Mouse (Mus musculus) midbrain, embryonic 13.5 days (tissue): Measurements from ENCODE around the gene Syt7. TPM values are rescaled to one million over a fixed set of nuclear protein-coding genes. Genes with fewer than 3 reads are reported as not detected.

Source experiments
- ATAC-seq: fragments of 200-750 bp; cut with Nextera tagmentation; 2 replicates; pipeline ENCODE4 v1.8.0; 2017; ENCODE audit warnings: mild to moderate bottlenecking, moderate TSS enrichment, moderate library complexity
- H3K27ac ChIP-seq: fragments of 300-500 bp; sonication (generic); 2 replicates; pipeline ENCODE4 v1.5.1; 2015; ENCODE audit warnings: inconsistent platforms, mild to moderate bottlenecking, moderate library complexity
- H3K27me3 ChIP-seq: fragments of 300-500 bp; sonication (generic); 2 replicates; pipeline ENCODE4 v1.6.1; 2015; ENCODE audit warnings: mild to moderate bottlenecking, inconsistent platforms
- H3K36me3 ChIP-seq: fragments of 300-500 bp; sonication (generic); 2 replicates; pipeline ENCODE4 v1.6.1; 2015; ENCODE audit warnings: mild to moderate bottlenecking, inconsistent platforms
- H3K4me1 ChIP-seq: fragments of 300-500 bp; sonication (generic); replicated peaks from 2 replicates; pipeline ENCODE4 v1.6.1; 2015; ENCODE audit warnings: inconsistent platforms
- H3K4me2 ChIP-seq: fragments of 300-500 bp; sonication (generic); replicated peaks from 2 replicates; pipeline ENCODE4 v1.6.1; 2015; ENCODE audit warnings: moderate library complexity, mild to moderate bottlenecking, inconsistent platforms
- H3K4me3 ChIP-seq: fragments of 300-500 bp; sonication (generic); replicated peaks from 2 replicates; pipeline ENCODE4 v1.5.1; 2015; ENCODE audit warnings: mild to moderate bottlenecking, inconsistent platforms
- H3K9ac ChIP-seq: fragments of 300-500 bp; sonication (generic); replicated peaks from 2 replicates; pipeline ENCODE4 v1.6.1; 2015; ENCODE audit warnings: mild to moderate bottlenecking, inconsistent platforms
- H3K9me3 ChIP-seq: fragments of 300-500 bp; sonication (generic); 2 replicates; pipeline ENCODE4 v1.6.1; 2016; ENCODE audit warnings: mild to moderate bottlenecking, inconsistent platforms
- WGBS: fragments of 180-500 bp; shearing (Covaris S2); methylation state at CpG from one replicate; pipeline ENCODE4 v1.1.7; 2015; 5-methylcytosine and 5-hydroxymethylcytosine counted together
- polyA plus RNA-seq: library from polyadenylated mRNA; unstranded; fragments of >200 nt; fragmentation: Nextera tagmentation; extraction: Ambion mirVana; gene quantifications from 2 replicates; pipeline ENCODE4 v1.2.1, GENCODE M21; 2015

The Syt7 gene
- polyA plus RNA-seq, 1 experiment from 2014 or later = 8.8 TPM

- H3K9me3 ChIP-seq = no peaks in the 10 kb centered on the region
- peaks cover 23% of the 10 kb centered on the region; the same call in 1 of the 2 replicates for H3K27me3 ChIP-seq
- no peak overlapping the region for H3K27ac ChIP-seq
- WGBS = 14% methylated on average over 12 of the region's 12 CpGs
- peak overlapping the region; percentile 79 for H3K4me2 ChIP-seq
- no peak for ATAC-seq
- H3K36me3 ChIP-seq = no peaks in the 10 kb centered on the region
- H3K9ac ChIP-seq = peak overlapping the region; percentile 86
- peak overlapping the region; percentile 72 for H3K4me3 ChIP-seq
- H3K4me1 ChIP-seq = peaks cover 62% of the 10 kb centered on the region
These were observed 1.3 kb downstream of the Syt7 start for GRCm38 (mm10) chr19:10390099-10390680.

GRCm38 (mm10) chr19:10391028-10391427, 2.1 kb downstream of the Syt7 start:
- Histone ChIP-seq H3K27ac (no peak overlapping the region), H3K27me3 (peaks cover 23% of the 10 kb centered on the region; the same call in 1 of the 2 replicates), H3K36me3 (no peaks in the 10 kb centered on the region), H3K9ac (no peak overlapping the region), H3K4me1 (peaks cover 61% of the 10 kb centered on the region), H3K4me2 (peak overlapping the region; percentile 79), H3K9me3 (no peaks in the 10 kb centered on the region), H3K4me3 (peak overlapping the region; percentile 72; the same call in 1 of the 2 replicates)
- no peak for ATAC-seq
- WGBS = 77% methylated on average over 7 of the region's 7 CpGs

GRCm38 (mm10) chr19:10391995-10392394, 3.1 kb downstream of the Syt7 start:
- WGBS = 15% methylated on average over 3 of the region's 3 CpGs
- ATAC-seq = no peak

GRCm38 (mm10) chr19:10393471-10393870, 4.6 kb downstream of the Syt7 start:
- no peak overlapping the region; the same call in 1 of the 2 replicates for H3K9ac ChIP-seq
- H3K4me2 ChIP-seq = 0 out of 2 replicates have a peak overlapping the region, but pooled peaks have one; percentile 1
- peaks cover 75% of the 10 kb centered on the region for H3K4me1 ChIP-seq
- 92% methylated on average over 6 of the region's 6 CpGs for WGBS
- ATAC-seq = no peak
- H3K4me3 ChIP-seq = no peak overlapping the region
- H3K36me3 ChIP-seq = no peaks in the 10 kb centered on the region
- peaks cover 14% of the 10 kb centered on the region; the same call in 1 of the 2 replicates for H3K27me3 ChIP-seq
- H3K27ac ChIP-seq = no peak overlapping the region
- H3K9me3 ChIP-seq = no peaks in the 10 kb centered on the region

More at GRCm38 (mm10) chr19:10391995-10392394, 3.1 kb downstream of the Syt7 start:
- no peak overlapping the region for H3K4me2 ChIP-seq
- no peak overlapping the region for H3K27ac ChIP-seq
- peaks cover 21% of the 10 kb centered on the region; the same call in 1 of the 2 replicates for H3K27me3 ChIP-seq
- no peak overlapping the region for H3K9ac ChIP-seq
- no peaks in the 10 kb centered on the region for H3K36me3 ChIP-seq
- H3K4me3 ChIP-seq = no peak overlapping the region
- H3K9me3 ChIP-seq = no peaks in the 10 kb centered on the region
- peaks cover 61% of the 10 kb centered on the region for H3K4me1 ChIP-seq

GRCm38 (mm10) chr19:10393874-10394500, 5.1 kb downstream of the Syt7 start:
- WGBS = 76% methylated on average over 15 of the region's 15 CpGs
- Histone ChIP-seq H3K4me2 (0 out of 2 replicates have a peak overlapping the region, but pooled peaks have one; percentile 1), H3K27ac (peak overlapping the region; percentile 19; the same call in 1 of the 2 replicates), H3K9ac (no peak overlapping the region; the same call in 1 of the 2 replicates), H3K4me3 (no peak overlapping the region), H3K4me1 (peaks cover 75% of the 10 kb centered on the region), H3K9me3 (no peaks in the 10 kb centered on the region), H3K27me3 (peaks cover 14% of the 10 kb centered on the region; the same call in 1 of the 2 replicates), H3K36me3 (no peaks in the 10 kb centered on the region)
- no peak for ATAC-seq

- Histone ChIP-seq H3K27ac (peak overlapping the region; percentile 68), H3K4me1 (peaks cover 67% of the 10 kb centered on the region), H3K27me3 (peaks cover 9% of the 10 kb centered on the region; the same call in 1 of the 2 replicates), H3K9ac (0 out of 2 replicates have a peak overlapping the region, but pooled peaks have one; percentile 10), H3K4me2 (0 out of 2 replicates have a peak overlapping the region, but pooled peaks have one; percentile 2), H3K4me3 (no peak overlapping the region), H3K36me3 (no peaks in the 10 kb centered on the region), H3K9me3 (no peaks in the 10 kb centered on the region)
- peak; percentile 78 for ATAC-seq
- 7% methylated on average over 8 of the region's 8 CpGs for WGBS
These were observed 6.3 kb downstream of the Syt7 start for GRCm38 (mm10) chr19:10395174-10395573.

- Histone ChIP-seq H3K9me3 (no peaks in the 10 kb centered on the region), H3K4me3 (no peak overlapping the region), H3K4me1 (peaks cover 57% of the 10 kb centered on the region), H3K27ac (no peak overlapping the region), H3K27me3 (no peaks in the 10 kb centered on the region), H3K9ac (no peak overlapping the region; the same call in 1 of the 2 replicates), H3K36me3 (no peaks in the 10 kb centered on the region), H3K4me2 (no peak overlapping the region)
- 92% methylated on average over 2 of the region's 2 CpGs for WGBS
- no peak for ATAC-seq
These were observed 8.1 kb downstream of the Syt7 start for GRCm38 (mm10) chr19:10396962-10397361.

- H3K27me3 ChIP-seq = no peaks in the 10 kb centered on the region
- WGBS = 37% methylated on average over 8 of the region's 8 CpGs
- no peaks in the 10 kb centered on the region for H3K36me3 ChIP-seq
- no peak overlapping the region for H3K4me3 ChIP-seq
- H3K9me3 ChIP-seq = no peaks in the 10 kb centered on the region
- 0 out of 2 replicates have a peak overlapping the region, but pooled peaks have one; percentile 6 for H3K27ac ChIP-seq
- no peak overlapping the region for H3K4me2 ChIP-seq
- peaks cover 54% of the 10 kb centered on the region for H3K4me1 ChIP-seq
- no peak overlapping the region for H3K9ac ChIP-seq
- no peak for ATAC-seq
These were observed 8.7 kb downstream of the Syt7 start for GRCm38 (mm10) chr19:10397479-10398153.

- no peak overlapping the region for H3K4me2 ChIP-seq
- no peak overlapping the region for H3K27ac ChIP-seq
- H3K9ac ChIP-seq = no peak overlapping the region
- no peaks in the 10 kb centered on the region for H3K27me3 ChIP-seq
- no peaks in the 10 kb centered on the region for H3K9me3 ChIP-seq
- H3K4me1 ChIP-seq = peaks cover 49% of the 10 kb centered on the region
- no peak overlapping the region for H3K4me3 ChIP-seq
- 79% methylated on average over 6 of the region's 6 CpGs for WGBS
- no peak for ATAC-seq
- H3K36me3 ChIP-seq = no peaks in the 10 kb centered on the region
These were observed 9.4 kb downstream of the Syt7 start for GRCm38 (mm10) chr19:10398296-10398695.

GRCm38 (mm10) chr19:10402771-10403494, 14.0 kb downstream of the Syt7 start:
- Histone ChIP-seq H3K27me3 (no peaks in the 10 kb centered on the region), H3K9ac (no peak overlapping the region)
- WGBS = 23% methylated on average over 16 of the region's 16 CpGs

GRCm38 (mm10) chr19:10403593-10404380, 14.9 kb downstream of the Syt7 start:
- Histone ChIP-seq H3K27ac (0 out of 2 replicates have a peak overlapping the region, but pooled peaks have one; percentile 49), H3K9me3 (no peaks in the 10 kb centered on the region), H3K4me1 (peaks cover 37% of the 10 kb centered on the region), H3K9ac (no peak overlapping the region), H3K4me2 (no peak overlapping the region), H3K36me3 (no peaks in the 10 kb centered on the region), H3K4me3 (no peak overlapping the region), H3K27me3 (no peaks in the 10 kb centered on the region)
- peak; percentile 43; the same call in 1 of the 2 replicates for ATAC-seq
- 64% methylated on average over 10 of the region's 10 CpGs for WGBS

More at GRCm38 (mm10) chr19:10402771-10403494, 14.0 kb downstream of the Syt7 start:
- H3K4me2 ChIP-seq = no peak overlapping the region
- H3K27ac ChIP-seq = no peak overlapping the region
- no peaks in the 10 kb centered on the region for H3K9me3 ChIP-seq
- peak; percentile 22; the same call in 1 of the 2 replicates for ATAC-seq
- H3K4me1 ChIP-seq = peaks cover 37% of the 10 kb centered on the region
- H3K36me3 ChIP-seq = no peaks in the 10 kb centered on the region
- H3K4me3 ChIP-seq = no peak overlapping the region
